Mouse (Mus musculus) stomach, embryonic 14.5 days (tissue): ENCODE results near the gene Dner. TPM values are rescaled to one million over a fixed set of nuclear protein-coding genes. Genes with fewer than 3 reads are reported as not detected.
A peak's percentile ranks its signal among the peaks of the same experiment; 100 is the strongest.

Source experiments
- ATAC-seq: fragments of 200-750 bp; cut with Nextera tagmentation; 2 replicates; pipeline ENCODE4 v1.8.0; 2017; ENCODE audit warnings: low read depth, moderate TSS enrichment; ENCODE audit not compliant: insufficient number of reproducible peaks, insufficient read depth, low FRiP score
- H3K27ac ChIP-seq: fragments of 300-500 bp; sonication (generic); 2 replicates; pipeline ENCODE4 v1.5.1; 2014; ENCODE audit warnings: mild to moderate bottlenecking, low read length, moderate library complexity, mixed read lengths
- H3K27me3 ChIP-seq: fragments of 300-500 bp; sonication (generic); 2 replicates; pipeline ENCODE4 v1.6.1; 2014; ENCODE audit warnings: low read length, control low read depth, mixed read lengths; ENCODE audit not compliant: control insufficient read depth, insufficient read depth
- H3K36me3 ChIP-seq: fragments of 300-500 bp; sonication (generic); 2 replicates; pipeline ENCODE4 v1.6.1; 2014; ENCODE audit warnings: mild to moderate bottlenecking, control low read depth, low read length, moderate library complexity, mixed read lengths; ENCODE audit not compliant: control insufficient read depth, insufficient read depth
- H3K4me1 ChIP-seq: fragments of 300-500 bp; sonication (generic); 2 replicates; pipeline ENCODE4 v1.6.1; 2014; ENCODE audit warnings: low read length, control low read depth, mixed read lengths; ENCODE audit not compliant: control insufficient read depth, insufficient read depth
- H3K4me2 ChIP-seq: fragments of 300-500 bp; sonication (generic); replicated peaks from 2 replicates; pipeline ENCODE4 v1.6.1; 2014; ENCODE audit warnings: low read depth, low read length, control low read depth
- H3K4me3 ChIP-seq: fragments of 300-500 bp; sonication (generic); 2 replicates; pipeline ENCODE4 v1.5.1; 2014; ENCODE audit warnings: low read depth, low read length, control low read depth
- H3K9ac ChIP-seq: fragments of 300-500 bp; sonication (generic); replicated peaks from 2 replicates; pipeline ENCODE4 v1.6.1; 2014; ENCODE audit warnings: low read depth, mild to moderate bottlenecking, control low read depth, low read length, moderate library complexity, mixed read lengths
- H3K9me3 ChIP-seq: fragments of 300-500 bp; sonication (generic); 2 replicates; pipeline ENCODE4 v1.6.1; 2016; ENCODE audit warnings: low read depth, low read length, control low read depth; ENCODE audit not compliant: control insufficient read depth
- WGBS: fragments of 180-500 bp; shearing (Covaris S2); extraction: QIAGEN DNeasy Blood & Tissue Kit; methylation state at CpG from one replicate; pipeline ENCODE4 v1.1.7; 2014; 5-methylcytosine and 5-hydroxymethylcytosine counted together
- polyA plus RNA-seq: library from polyadenylated mRNA; unstranded; fragments of >200 nt; fragmentation: Nextera tagmentation; extraction: Ambion mirVana; gene quantifications from 2 replicates; pipeline ENCODE4 v1.2.1, GENCODE M21; 2014

Dner gene
- polyA plus RNA-seq, 1 experiment from 2014 or later, result 3.6 TPM

DNA sequence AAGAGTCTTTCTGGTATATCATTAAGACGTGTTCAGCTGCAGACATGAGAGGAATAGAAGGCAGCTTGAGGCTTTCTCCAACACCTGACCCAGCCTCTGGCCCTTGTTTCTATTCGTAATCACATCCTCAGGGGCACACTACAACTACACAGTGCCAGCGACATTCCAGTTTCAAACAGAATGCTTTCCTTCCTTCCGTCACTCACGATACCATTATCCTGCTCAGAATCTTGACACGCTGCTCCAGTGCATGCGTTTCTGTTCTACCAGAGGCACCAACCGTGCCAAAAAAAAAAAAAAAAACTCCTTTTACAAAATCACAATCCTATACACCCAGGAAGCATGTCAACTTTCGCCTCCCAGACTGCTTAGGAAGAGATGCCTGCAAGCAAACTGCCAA is 105.5 kb downstream of the Dner start:
- ATAC-seq, result no peak
- Histone ChIP-seq H3K4me2 (no peak overlapping the region), H3K9me3 (no peaks in the 10 kb centered on the region), H3K36me3 (no peaks in the 10 kb centered on the region), H3K9ac (no peak overlapping the region), H3K4me1 (no peaks in the 10 kb centered on the region), H3K27me3 (no peaks in the 10 kb centered on the region), H3K27ac (no peak overlapping the region), H3K4me3 (no peak overlapping the region)
- WGBS, result 78% methylated on average over 9 of the region's 9 CpGs

DNA sequence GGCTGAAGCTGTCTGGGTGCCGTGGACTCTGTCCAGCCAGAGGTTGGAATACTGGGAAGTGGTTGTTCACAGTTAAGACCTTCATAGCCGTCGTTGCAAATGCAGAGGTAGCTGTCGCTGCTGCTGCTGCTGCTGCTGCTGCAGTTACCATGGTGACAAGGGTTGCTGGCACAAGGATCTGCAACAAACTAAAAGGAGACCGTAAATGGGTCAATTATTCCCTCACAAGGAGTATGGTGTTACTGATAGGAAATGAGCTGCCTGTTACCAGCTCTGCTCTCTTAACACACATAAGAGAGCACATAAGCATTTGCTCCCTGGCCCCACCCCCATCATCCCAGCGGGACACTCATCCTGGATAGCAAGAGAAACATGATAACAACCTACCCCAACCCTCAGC is 110.6 kb downstream of the Dner start:
- Histone ChIP-seq H3K4me1 (no peaks in the 10 kb centered on the region), H3K27ac (no peak overlapping the region), H3K9ac (no peak overlapping the region), H3K4me3 (no peak overlapping the region), H3K27me3 (no peaks in the 10 kb centered on the region), H3K9me3 (no peaks in the 10 kb centered on the region), H3K4me2 (no peak overlapping the region), H3K36me3 (no peaks in the 10 kb centered on the region)
- 20% methylated on average over 6 of the region's 6 CpGs for WGBS
- ATAC-seq, result no peak

DNA sequence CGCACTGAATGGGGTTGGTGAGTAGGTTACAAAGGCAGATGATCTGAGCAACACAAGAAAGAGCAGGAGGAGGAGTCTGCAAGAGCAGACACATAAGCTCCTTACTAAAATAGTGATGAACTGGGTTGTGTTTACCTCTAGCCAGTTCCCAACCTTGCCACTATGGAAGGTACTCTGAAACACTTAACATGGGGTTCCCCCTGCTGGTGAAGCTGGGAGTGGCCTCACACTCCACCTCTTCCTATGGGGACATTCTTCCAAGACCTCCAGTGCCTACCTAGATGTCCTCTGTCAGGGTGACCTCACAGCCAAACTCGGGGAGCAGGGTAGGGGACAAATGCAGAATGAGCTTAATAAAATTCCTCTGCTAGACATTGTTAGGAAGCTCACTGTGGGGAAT is 114.2 kb downstream of the Dner start:
- Histone ChIP-seq H3K4me3 (no peak overlapping the region), H3K9ac (no peak overlapping the region), H3K4me1 (no peaks in the 10 kb centered on the region), H3K36me3 (no peaks in the 10 kb centered on the region), H3K27me3 (no peaks in the 10 kb centered on the region), H3K27ac (no peak overlapping the region), H3K9me3 (no peaks in the 10 kb centered on the region), H3K4me2 (no peak overlapping the region)
- WGBS, result 72% methylated on average over 2 of the region's 2 CpGs
- 0 out of 2 replicates have a peak, but pooled peaks have one; percentile 31 for ATAC-seq

DNA sequence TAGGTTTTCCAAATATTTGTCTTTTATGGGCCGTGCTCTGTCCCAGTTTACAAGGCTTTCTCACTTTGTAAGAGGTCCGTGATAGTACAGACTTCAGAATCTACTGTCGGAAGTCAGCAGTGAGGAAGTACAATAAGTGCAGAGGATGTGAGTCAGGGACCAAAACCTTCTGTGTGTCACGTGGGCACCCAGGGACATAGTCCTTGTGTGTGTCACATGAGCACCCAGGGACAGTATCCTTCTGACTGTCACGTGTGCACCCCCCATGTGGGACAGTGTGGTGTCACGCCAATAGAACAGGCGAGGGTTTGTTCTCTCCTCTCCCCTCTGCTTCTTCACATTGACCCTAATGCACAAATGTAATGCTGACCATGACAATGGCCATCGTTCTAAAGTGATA is 134.2 kb downstream of the Dner start:
- Histone ChIP-seq H3K9me3 (no peaks in the 10 kb centered on the region), H3K27ac (no peak overlapping the region), H3K4me3 (no peak overlapping the region), H3K36me3 (no peaks in the 10 kb centered on the region), H3K9ac (no peak overlapping the region), H3K4me1 (no peaks in the 10 kb centered on the region), H3K27me3 (no peaks in the 10 kb centered on the region), H3K4me2 (no peak overlapping the region)
- ATAC-seq, result no peak
- WGBS, result 68% methylated on average over 8 of the region's 8 CpGs

DNA sequence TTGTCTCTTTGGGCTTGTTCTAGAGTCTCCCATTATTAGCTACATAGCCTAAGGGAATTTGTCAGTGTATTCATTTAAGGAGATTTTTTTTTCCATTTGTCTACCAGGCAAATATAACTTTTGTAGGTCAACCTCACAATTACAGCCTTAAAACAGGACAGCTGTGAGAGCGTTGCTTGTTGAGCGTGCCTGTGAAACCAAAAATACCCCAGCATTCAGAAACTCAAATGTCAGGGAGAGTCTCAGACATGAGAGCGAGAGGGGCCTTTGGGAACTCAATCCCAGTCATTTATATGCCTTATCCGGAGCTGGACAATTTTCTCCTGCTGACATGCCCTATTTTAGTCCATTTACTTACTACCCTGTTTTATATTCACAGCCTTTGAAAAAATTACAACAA is 134.6 kb downstream of the Dner start:
- Histone ChIP-seq H3K4me1 (no peaks in the 10 kb centered on the region), H3K36me3 (no peaks in the 10 kb centered on the region), H3K9ac (no peak overlapping the region), H3K4me3 (no peak overlapping the region), H3K27me3 (no peaks in the 10 kb centered on the region), H3K4me2 (no peak overlapping the region), H3K9me3 (no peaks in the 10 kb centered on the region), H3K27ac (no peak overlapping the region)
- no peak for ATAC-seq
- WGBS, result 70% methylated on average over 4 of the region's 4 CpGs

DNA sequence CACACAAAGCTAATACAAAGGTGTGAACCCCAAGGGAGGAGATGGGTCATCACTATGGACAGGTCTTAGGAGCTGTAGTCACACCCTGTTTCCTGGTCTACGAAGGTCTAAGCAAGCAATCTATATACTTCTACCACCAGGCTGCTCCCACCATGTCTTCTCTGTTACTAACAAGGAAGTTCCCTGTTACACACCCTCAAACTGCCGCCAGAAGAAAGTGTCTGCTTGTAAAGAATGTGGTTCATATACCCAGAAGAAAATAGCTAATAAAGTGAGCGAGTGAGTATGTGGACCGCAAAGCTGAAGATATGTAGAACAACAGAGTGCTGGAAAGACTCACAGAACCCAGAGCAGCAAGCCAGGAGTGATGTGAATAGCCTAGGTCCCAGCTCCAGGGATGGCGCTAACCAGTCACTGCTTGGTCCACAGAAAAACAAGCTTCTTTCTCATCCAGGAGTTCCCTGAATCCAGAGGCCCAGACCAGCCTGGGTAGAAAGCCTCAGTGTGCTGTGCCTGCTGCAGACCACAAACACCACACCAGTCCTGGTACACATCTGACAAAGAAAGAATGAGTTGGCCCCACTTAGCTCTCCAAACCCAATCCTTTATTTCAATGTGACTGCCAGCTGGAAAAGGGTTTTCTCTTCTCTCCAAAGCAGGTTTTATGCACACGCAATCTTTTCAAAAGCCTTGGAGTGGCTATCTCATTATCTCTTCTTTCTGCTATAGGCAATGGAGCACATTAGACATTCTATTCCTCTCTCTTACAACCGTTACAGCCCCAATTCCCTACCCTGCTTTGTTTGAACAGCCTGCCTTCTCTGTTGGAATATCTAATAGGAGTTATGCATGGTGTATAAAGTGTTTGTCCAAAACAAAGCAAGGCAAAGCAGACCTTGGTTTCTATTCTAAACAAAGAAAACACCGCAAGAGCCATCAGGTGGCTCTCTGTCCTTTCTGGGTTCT is 139.2 kb downstream of the Dner start:
- Histone ChIP-seq H3K9me3 (no peaks in the 10 kb centered on the region), H3K4me2 (no peak overlapping the region), H3K4me3 (no peak overlapping the region), H3K9ac (no peak overlapping the region), H3K27me3 (no peaks in the 10 kb centered on the region), H3K4me1 (no peaks in the 10 kb centered on the region), H3K36me3 (no peaks in the 10 kb centered on the region), H3K27ac (no peak overlapping the region)
- no peak for ATAC-seq
- WGBS, result 89% methylated on average over 8 of the region's 8 CpGs

DNA sequence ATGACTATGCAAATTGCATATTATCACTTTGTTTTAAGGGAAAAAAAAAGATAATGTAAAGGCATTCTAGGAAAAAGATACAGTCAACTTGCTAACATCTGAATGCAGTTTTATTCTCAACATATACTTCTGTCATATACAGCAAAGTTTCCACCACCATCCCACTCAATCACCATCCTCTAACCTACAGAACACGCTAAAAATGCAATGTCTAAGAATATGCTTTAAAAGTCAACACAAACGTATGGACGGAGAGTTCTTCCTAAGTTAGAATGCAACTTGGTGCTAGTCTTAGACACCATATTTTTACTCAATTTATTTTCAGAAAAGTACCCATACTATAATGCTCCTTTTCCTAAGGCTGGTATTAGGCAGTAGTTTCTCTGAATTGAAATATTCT is 144.0 kb downstream of the Dner start:
- WGBS, result 94% methylated on average over 3 of the region's 3 CpGs
- no peak overlapping the region for H3K27ac ChIP-seq
- no peak for ATAC-seq
- H3K4me1 ChIP-seq, result no peaks in the 10 kb centered on the region
- no peaks in the 10 kb centered on the region for H3K36me3 ChIP-seq
- no peak overlapping the region for H3K4me3 ChIP-seq
- no peak overlapping the region for H3K9ac ChIP-seq
- no peak overlapping the region for H3K4me2 ChIP-seq
- H3K9me3 ChIP-seq, result no peaks in the 10 kb centered on the region
- H3K27me3 ChIP-seq, result no peaks in the 10 kb centered on the region

DNA sequence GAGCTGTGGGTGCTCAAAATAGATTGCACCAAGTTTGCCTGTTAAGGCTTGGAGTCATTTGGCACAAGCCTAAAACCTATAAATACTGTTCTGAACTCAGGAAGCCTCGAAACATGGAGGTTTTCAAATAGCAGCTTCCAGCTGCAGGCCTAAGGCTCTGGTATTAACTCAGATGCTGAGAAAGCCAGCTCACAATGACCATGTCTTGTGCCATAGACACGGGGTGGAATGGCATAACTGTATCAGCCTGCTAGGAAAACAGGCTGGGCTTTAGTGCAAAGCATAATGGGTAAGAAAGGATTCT is 146.0 kb downstream of the Dner start:
- Histone ChIP-seq H3K4me1 (no peaks in the 10 kb centered on the region), H3K27ac (no peak overlapping the region), H3K27me3 (no peaks in the 10 kb centered on the region), H3K4me3 (no peak overlapping the region), H3K4me2 (no peak overlapping the region), H3K36me3 (no peaks in the 10 kb centered on the region), H3K9ac (no peak overlapping the region), H3K9me3 (no peaks in the 10 kb centered on the region)
- WGBS, result 61% methylated on average over 2 of the region's 2 CpGs
- ATAC-seq, result no peak
